In genomic region chr11:33107540-33107939, GRCm38 (mm10) we compare ENCODE assay signal across 17 mouse cellular contexts. TPM values are rescaled to one million over a fixed set of nuclear protein-coding genes. Genes with fewer than 3 reads are reported as not detected.
"Had no signal": no experiment of that assay in that cellular context is flagged by ENCODE, and none has a peak within 500 bp of the region (broad histone marks: within the 10 kb centered on the region; RNA-seq: fewer than 3 reads in every experiment).

No protein-coding gene starts in this region.

- DNase-seq: heart, postnatal 10 days; heart, postnatal 14 days; heart, postnatal 36 days; heart, postnatal 4 days; kidney, adult 11 months; kidney, adult 18-20 months; kidney, adult 2 months; kidney, adult 8-10 months; kidney, adult 9 months; kidney, postnatal 10 days; kidney, postnatal 14 days; kidney, postnatal 25 days; kidney, postnatal 36 days; kidney, postnatal 4 days; layer of hippocampus, adult 9-11 months; layer of hippocampus, postnatal 36 days had no signal

RNA-seq across cellular contexts. Expression of gene Fgf18, which starts 39.7 kb away (rescaled TPM):
- total RNA-seq: hematopoietic stem cell, adult 5-6 weeks had no signal
